ENCODE assay signal across 14 mouse cellular contexts in genomic region chr2:72677731-72678130, GRCm38 (mm10).
"Had no signal": no experiment of that assay in that cellular context is flagged by ENCODE, and none has a peak within 500 bp of the region (broad histone marks: within the 10 kb centered on the region; RNA-seq: fewer than 3 reads in every experiment).

No protein-coding gene starts in this region.

- H3K27me3 ChIP-seq: neural tube, embryonic 15.5 days had no signal

- H3K9ac ChIP-seq: liver, embryonic 12.5 days; lung, embryonic 14.5 days; neural tube, embryonic 15.5 days had no signal

- H3K4me2 ChIP-seq: liver, embryonic 12.5 days; lung, embryonic 14.5 days; neural tube, embryonic 15.5 days had no signal

- H3K4me1 ChIP-seq: liver, embryonic 12.5 days had no signal

- H3K9me3 ChIP-seq: limb, embryonic 10.5 days; liver, embryonic 12.5 days; midbrain, embryonic 10.5 days; neural tube, embryonic 15.5 days had no signal

- DNase-seq: kidney, adult 8-10 months; kidney, postnatal 4 days; lung, embryonic 14.5 days; lung, postnatal 10 days; lung, postnatal 4 days; midbrain, embryonic 14.5 days; right cerebral cortex, adult 18-20 months; thymus, postnatal 14 days had no signal

- H3K4me3 ChIP-seq: limb, embryonic 10.5 days; liver, embryonic 12.5 days; midbrain, embryonic 10.5 days; myocyte; neural tube, embryonic 15.5 days had no signal

- ATAC-seq: intestine, postnatal 0 days; liver, embryonic 12.5 days had no signal

- H3K36me3 ChIP-seq: limb, embryonic 10.5 days; liver, embryonic 12.5 days; midbrain, embryonic 10.5 days; neural tube, embryonic 15.5 days had no signal

- H3K27ac ChIP-seq: limb, embryonic 10.5 days; liver, embryonic 12.5 days; midbrain, embryonic 10.5 days; neural tube, embryonic 15.5 days had no signal
